ENCODE assay signal across 11 mouse cellular contexts in the genomic region with DNA sequence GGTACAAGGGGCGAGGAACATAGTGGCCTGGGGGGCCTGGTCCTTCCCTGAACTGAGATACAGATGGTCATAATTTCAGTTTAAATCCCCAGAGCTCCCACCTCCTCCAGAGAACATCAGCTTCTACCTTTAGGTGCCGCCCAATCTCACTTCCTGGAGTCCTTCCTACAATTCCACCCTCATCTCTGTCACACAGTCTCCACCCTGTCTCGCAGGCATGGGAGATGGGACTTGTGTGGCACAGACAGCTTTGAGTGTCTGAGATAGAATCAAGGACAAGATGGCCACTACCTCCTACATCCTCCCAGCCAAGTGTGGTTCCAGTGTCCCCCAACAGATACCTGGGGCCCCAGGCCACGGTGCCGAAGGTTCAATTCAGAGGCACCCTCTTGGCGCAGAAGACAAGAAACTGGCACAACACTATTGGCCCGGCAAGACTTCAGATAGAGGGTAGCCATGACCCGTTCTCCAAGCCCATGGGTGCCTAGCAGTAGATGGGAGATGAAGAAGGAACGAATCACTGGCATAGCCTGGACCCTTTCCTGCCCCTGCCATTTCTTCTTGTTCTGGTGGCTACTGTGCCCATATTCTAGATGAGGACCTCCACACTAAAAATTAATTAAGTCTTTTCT. TPM values are rescaled to one million over a fixed set of nuclear protein-coding genes. Genes with fewer than 3 reads are reported as not detected.
DNase-seq lines count a peak whose midpoint lies in the region; ATAC-seq and TF ChIP-seq lines count a peak whose summit lies in the region.
"Had no signal": no experiment of that assay in that cellular context is flagged by ENCODE, and none has a peak within 500 bp of the region (broad histone marks: within the 10 kb centered on the region; RNA-seq: fewer than 3 reads in every experiment).

No protein-coding gene starts in this region.

- H3K9ac ChIP-seq in hindbrain, postnatal 0 days (replicated peaks; ENCODE audit: low read length) = no peak overlapping the region
- no peak overlapping the region; the same call in 1 of the 2 replicates for H3K9ac ChIP-seq in MEL (ENCODE audit: control insufficient read depth, low read depth, low read length, poor library complexity, severe bottlenecking)
- H3K9ac ChIP-seq in liver, embryonic 13.5 days = no peak overlapping the region

- TF ChIP-seq EP300 in MEL (IDR thresholded peaks at IDR 0.05; ENCODE audit: low read depth in 1 of 2, low read length in 2 of 2) = no peak

- TF ChIP-seq POLR2A in MEL (IDR thresholded peaks at IDR 0.05; ENCODE audit: control insufficient read depth in 1 of 2, insufficient read depth in 1 of 2, low read depth in 1 of 2, low read length in 2 of 2, poor library complexity in 1 of 2) = 0 out of 4 replicates have a peak, but pooled peaks of 1 of the 2 experiments have one; percentile 0
- no peak for TF ChIP-seq POLR2A in thymus, adult 2 months (IDR thresholded peaks at IDR 0.05; ENCODE audit: control insufficient read depth, extremely low read depth, insufficient read depth, low read length, poor library complexity)

- no peaks in the 10 kb centered on the region for H3K79me2 ChIP-seq in MEL (ENCODE audit: control insufficient read depth, insufficient read depth, low read length, poor library complexity)

- peak overlapping the region; percentile 40 for H3K4me3 ChIP-seq in hindbrain, embryonic 10.5 days
- H3K4me3 ChIP-seq in hindbrain, postnatal 0 days (ENCODE audit: low read length) = no peak overlapping the region
- H3K4me3 ChIP-seq in E14TG2a.4 (replicated peaks; ENCODE audit: low read length) (peak overlapping the region; percentile 62), MEL (ENCODE audit: control insufficient read depth in 1 of 2, insufficient read depth in 1 of 2, low read depth in 2 of 2, low read length in 2 of 2) (no peak overlapping the region)
- no peak overlapping the region for H3K4me3 ChIP-seq in liver, embryonic 13.5 days (replicated peaks)
- H3K4me3 ChIP-seq in thymus, adult 2 months (ENCODE audit: control insufficient read depth, insufficient read depth, low read length) = no peak overlapping the region

- no peak for ATAC-seq in hindbrain, postnatal 0 days
- no peak for ATAC-seq in liver, embryonic 13.5 days (ENCODE audit: low read depth)
- ATAC-seq: activated CD4-positive, CD25-positive, alpha-beta regulatory T cell, adult 4 months had no signal

- no peak overlapping the region for H3K4me2 ChIP-seq in hindbrain, postnatal 0 days (ENCODE audit: low read depth, low read length)
- H3K4me2 ChIP-seq in liver, embryonic 13.5 days = peak overlapping the region; percentile 51; the same call in 1 of the 2 replicates

- peaks cover 67% of the 10 kb centered on the region for H3K4me1 ChIP-seq in hindbrain, embryonic 10.5 days (replicated peaks)
- peaks cover 16% of the 10 kb centered on the region; the same call in 1 of the 2 replicates for H3K4me1 ChIP-seq in hindbrain, postnatal 0 days (ENCODE audit: insufficient read depth, low read length)
- H3K4me1 ChIP-seq in E14TG2a.4 (replicated peaks; ENCODE audit: low read depth, low read length) (peaks cover 56% of the 10 kb centered on the region), MEL (ENCODE audit: control insufficient read depth in 1 of 2, insufficient read depth in 2 of 2, low read length in 2 of 2) (peaks cover 6 to 26% of the 10 kb centered on the region in 2 experiments)
- peaks cover 48% of the 10 kb centered on the region for H3K4me1 ChIP-seq in liver, embryonic 13.5 days (replicated peaks)
- H3K4me1 ChIP-seq in thymus, adult 2 months (replicated peaks; ENCODE audit: control insufficient read depth, insufficient read depth, low read length) = peaks cover 10% of the 10 kb centered on the region

- H3K27me3 ChIP-seq in hindbrain, embryonic 10.5 days (ENCODE audit: insufficient read depth, poor library complexity, severe bottlenecking) = peaks cover 50% of the 10 kb centered on the region
- H3K27me3 ChIP-seq in hindbrain, postnatal 0 days (ENCODE audit: insufficient read depth, low read length) = no peaks in the 10 kb centered on the region
- H3K27me3 ChIP-seq in E14TG2a.4 (ENCODE audit: insufficient read depth, low read length) (peaks cover 49% of the 10 kb centered on the region), MEL (ENCODE audit: control insufficient read depth in 1 of 2, insufficient read depth in 2 of 2, low read length in 2 of 2) (peaks cover 0 to 3% of the 10 kb centered on the region in 2 experiments; a peak in 1 of 4 replicates)
- peaks cover 48% of the 10 kb centered on the region for H3K27me3 ChIP-seq in liver, embryonic 13.5 days
- peaks cover 7% of the 10 kb centered on the region; the same call in 1 of the 2 replicates for H3K27me3 ChIP-seq in thymus, adult 2 months (ENCODE audit: control insufficient read depth, insufficient read depth, low read length)

- no peaks in the 10 kb centered on the region for H3K9me3 ChIP-seq in hindbrain, embryonic 10.5 days
- H3K9me3 ChIP-seq in hindbrain, postnatal 0 days (ENCODE audit: low read length) = no peaks in the 10 kb centered on the region
- H3K9me3 ChIP-seq in E14TG2a.4 (ENCODE audit: low read length) (no peaks in the 10 kb centered on the region), MEL (replicated peaks; ENCODE audit: insufficient read depth, low read length) (no peaks in the 10 kb centered on the region)
- H3K9me3 ChIP-seq in liver, embryonic 13.5 days (replicated peaks) = no peaks in the 10 kb centered on the region

- H3K36me3 ChIP-seq in hindbrain, embryonic 10.5 days = no peaks in the 10 kb centered on the region
- H3K36me3 ChIP-seq in hindbrain, postnatal 0 days (ENCODE audit: insufficient read depth, low read length) = no peaks in the 10 kb centered on the region
- H3K36me3 ChIP-seq in E14TG2a.4 (ENCODE audit: insufficient read depth, low read length) (no peaks in the 10 kb centered on the region), MEL (ENCODE audit: control insufficient read depth in 1 of 2, insufficient read depth in 2 of 2, low read length in 2 of 2) (peaks cover 0 to 8% of the 10 kb centered on the region in 2 experiments; a peak in 2 of 4 replicates)
- no peaks in the 10 kb centered on the region for H3K36me3 ChIP-seq in liver, embryonic 13.5 days
- no peaks in the 10 kb centered on the region for H3K36me3 ChIP-seq in thymus, adult 2 months (ENCODE audit: control insufficient read depth, insufficient read depth, low read length)

- peak overlapping the region; percentile 88 for H3K27ac ChIP-seq in hindbrain, embryonic 10.5 days
- H3K27ac ChIP-seq in hindbrain, postnatal 0 days = no peak overlapping the region
- H3K27ac ChIP-seq in MEL (ENCODE audit: control insufficient read depth, low read depth, low read length) = no peak overlapping the region
- no peak overlapping the region for H3K27ac ChIP-seq in liver, embryonic 13.5 days
- H3K27ac ChIP-seq in thymus, adult 2 months (ENCODE audit: control insufficient read depth, insufficient read depth, low read length) = no peak overlapping the region
- H3K27ac ChIP-seq: macrophage had no signal

- WGBS in hindbrain, embryonic 10.5 days = 60% methylated on average over 9 of the region's 9 CpGs
- 68% methylated on average over 9 of the region's 9 CpGs for WGBS in hindbrain, postnatal 0 days
- 54% methylated on average over 9 of the region's 9 CpGs for WGBS in liver, embryonic 13.5 days (ENCODE audit: insufficient replicate concordance)
- WGBS in thymus, adult 2 months = 92% methylated on average over 9 of the region's 9 CpGs

- no peak for DNase-seq in hindbrain, embryonic 10.5 days (ENCODE audit: low spot score)
- no peak for DNase-seq in hindbrain, postnatal 0 days (ENCODE audit: low spot score)
- no peak for DNase-seq in MEL (ENCODE audit: low read depth, low spot score)
- DNase-seq in liver, embryonic 13.5 days = no peak
- DNase-seq in embryo, embryonic 11 days = no peak
- DNase-seq in thymus, adult 2 months = no peak
- DNase-seq: right cerebral cortex, postnatal 25 days had no signal

- TF ChIP-seq CTCF in hindbrain, postnatal 0 days (IDR thresholded peaks at IDR 0.05; ENCODE audit: low read depth) = no peak
- TF ChIP-seq CTCF in E14TG2a.4 (conservative IDR thresholded peaks at IDR 0.05; ENCODE audit: low read length) (no peak), MEL (IDR thresholded peaks at IDR 0.05 in 2 of 3, conservative IDR thresholded peaks at IDR 0.05 in 1 of 3; ENCODE audit: control insufficient read depth in 1 of 3, insufficient read depth in 1 of 3, low read depth in 2 of 3, low read length in 3 of 3, poor library complexity in 1 of 3, severe bottlenecking in 1 of 3) (no peak)
- no peak for TF ChIP-seq CTCF in thymus, adult 2 months (IDR thresholded peaks at IDR 0.05; ENCODE audit: borderline replicate concordance, control insufficient read depth, extremely low read depth, insufficient read depth, low read length, poor library complexity)

- TF ChIP-seq RAD21 in MEL (IDR thresholded peaks at IDR 0.05; ENCODE audit: low read depth, low read length) = no peak

RNA-seq across cellular contexts. Expression of gene Lrrc74b, which starts 1.5 kb away (rescaled TPM):
- 0.55 and 1.1 TPM in 2 replicates for polyA plus RNA-seq in hindbrain, embryonic 10.5 days (2016; fragmentation: Nextera tagmentation; extraction: Ambion mirVana)
- total RNA-seq in hindbrain, postnatal 0 days (2014; rRNA removed) = 2.3 and 2.4 TPM in 2 replicates
- 2.0 and 2.1 TPM in 2 replicates for polyA plus RNA-seq in hindbrain, postnatal 0 days (2015; fragmentation: Nextera tagmentation; extraction: Ambion mirVana)
- 0.12 TPM in 1 of 2 replicates, not detected in the other for total RNA-seq in MEL (2012; rRNA removed)
- polyA plus RNA-seq in MEL (2012; ENCODE audit: insufficient read depth in 1 of 2, insufficient read length in 2 of 2, low read depth in 1 of 2, low replicate concordance in 2 of 2, missing spikeins in 1 of 2) = under 1 TPM in 1 of 2 experiments, not detected in 1; 0.10 TPM
- polyA plus RNA-seq in liver, embryonic 13.5 days (2015; fragmentation: Nextera tagmentation; extraction: Ambion mirVana) = not detected in 2 replicates
- polyA plus RNA-seq in thymus, adult 2 months (2012; rRNA removed) = 0.10 and 0.11 TPM in 2 replicates
- total RNA-seq: granulocyte monocyte progenitor cell, adult 5-6 weeks had no signal
- polyA plus RNA-seq: activated CD4-positive, CD25-positive, alpha-beta regulatory T cell, adult 4 months; macrophage had no signal

RNA-seq across cellular contexts. Expression of gene P2rx6, which starts 2.2 kb away (rescaled TPM):
- polyA plus RNA-seq in hindbrain, embryonic 10.5 days (2016; fragmentation: Nextera tagmentation; extraction: Ambion mirVana) = 1.1 and 1.2 TPM in 2 replicates
- 3.4 and 5.1 TPM in 2 replicates for total RNA-seq in hindbrain, postnatal 0 days (2014; rRNA removed)
- 2.3 and 3.0 TPM in 2 replicates for polyA plus RNA-seq in hindbrain, postnatal 0 days (2015; fragmentation: Nextera tagmentation; extraction: Ambion mirVana)
- total RNA-seq in MEL (2012; rRNA removed) = 0.04 TPM in 1 of 2 replicates, not detected in the other
- under 1 TPM in 1 of 2 experiments, not detected in 1; 0.38 TPM for polyA plus RNA-seq in MEL (2012; ENCODE audit: insufficient read depth in 1 of 2, insufficient read length in 2 of 2, low read depth in 1 of 2, low replicate concordance in 2 of 2, missing spikeins in 1 of 2)
- 0.09 TPM in 1 of 2 replicates, not detected in the other for polyA plus RNA-seq in liver, embryonic 13.5 days (2015; fragmentation: Nextera tagmentation; extraction: Ambion mirVana)
- 1.6 and 1.8 TPM in 2 replicates for polyA plus RNA-seq in thymus, adult 2 months (2012; rRNA removed)
- total RNA-seq: granulocyte monocyte progenitor cell, adult 5-6 weeks had no signal
- polyA plus RNA-seq: activated CD4-positive, CD25-positive, alpha-beta regulatory T cell, adult 4 months had no signal

RNA-seq across cellular contexts. Expression of gene Slc7a4, which starts 23.5 kb away (rescaled TPM):
- 2.5 and 3.1 TPM in 2 replicates for polyA plus RNA-seq in hindbrain, embryonic 10.5 days (2016; fragmentation: Nextera tagmentation; extraction: Ambion mirVana)
- total RNA-seq in hindbrain, postnatal 0 days (2014; rRNA removed) = 74.6 and 78.7 TPM in 2 replicates
- 42.5 and 42.8 TPM in 2 replicates for polyA plus RNA-seq in hindbrain, postnatal 0 days (2015; fragmentation: Nextera tagmentation; extraction: Ambion mirVana)
- 15.4 and 23.1 TPM in 2 replicates for total RNA-seq in MEL (2012; rRNA removed)
- 10 to 100 TPM in 1 of 2 experiments, not detected in 1; 23.6 TPM for polyA plus RNA-seq in MEL (2012; ENCODE audit: insufficient read depth in 1 of 2, insufficient read length in 2 of 2, low read depth in 1 of 2, low replicate concordance in 2 of 2, missing spikeins in 1 of 2)
- polyA plus RNA-seq in liver, embryonic 13.5 days (2015; fragmentation: Nextera tagmentation; extraction: Ambion mirVana) = 1.3 and 1.8 TPM in 2 replicates
- polyA plus RNA-seq in thymus, adult 2 months (2012; rRNA removed) = 5.0 and 6.5 TPM in 2 replicates

RNA-seq across cellular contexts. Expression of gene Thap7, which starts 28.6 kb away (rescaled TPM):
- polyA plus RNA-seq in hindbrain, embryonic 10.5 days (2016; fragmentation: Nextera tagmentation; extraction: Ambion mirVana) = 49.6 and 59.1 TPM in 2 replicates
- total RNA-seq in hindbrain, postnatal 0 days (2014; rRNA removed) = 61.0 and 66.8 TPM in 2 replicates
- polyA plus RNA-seq in hindbrain, postnatal 0 days (2015; fragmentation: Nextera tagmentation; extraction: Ambion mirVana) = 57.5 and 59.5 TPM in 2 replicates
- total RNA-seq in MEL (2012; rRNA removed) = 53.6 and 65.5 TPM in 2 replicates
- 10 to 100 TPM in 1 of 2 experiments, not detected in 1; 65.4 TPM for polyA plus RNA-seq in MEL (2012; ENCODE audit: insufficient read depth in 1 of 2, insufficient read length in 2 of 2, low read depth in 1 of 2, low replicate concordance in 2 of 2, missing spikeins in 1 of 2)
- 30.1 and 32.0 TPM in 2 replicates for polyA plus RNA-seq in liver, embryonic 13.5 days (2015; fragmentation: Nextera tagmentation; extraction: Ambion mirVana)
- 139 and 141 TPM in 2 replicates for polyA plus RNA-seq in thymus, adult 2 months (2012; rRNA removed)

RNA-seq across cellular contexts. Expression of gene Lztr1, which starts 51.0 kb away (rescaled TPM):
- 91.1 and 105 TPM in 2 replicates for polyA plus RNA-seq in hindbrain, embryonic 10.5 days (2016; fragmentation: Nextera tagmentation; extraction: Ambion mirVana)
- 191 and 279 TPM in 2 replicates for total RNA-seq in hindbrain, postnatal 0 days (2014; rRNA removed)
- 82.2 and 89.8 TPM in 2 replicates for polyA plus RNA-seq in hindbrain, postnatal 0 days (2015; fragmentation: Nextera tagmentation; extraction: Ambion mirVana)
- total RNA-seq in MEL (2012; rRNA removed) = 39.5 and 45.1 TPM in 2 replicates
- polyA plus RNA-seq in MEL (2012; ENCODE audit: insufficient read depth in 1 of 2, insufficient read length in 2 of 2, low read depth in 1 of 2, low replicate concordance in 2 of 2, missing spikeins in 1 of 2) = 10 to 100 TPM in 1 of 2 experiments, not detected in 1; 83.2 TPM
- polyA plus RNA-seq in liver, embryonic 13.5 days (2015; fragmentation: Nextera tagmentation; extraction: Ambion mirVana) = 22.6 and 24.0 TPM in 2 replicates
- polyA plus RNA-seq in thymus, adult 2 months (2012; rRNA removed) = 291 and 303 TPM in 2 replicates

Comparison
In these comparisons a context has a peak if more than half of its experiments do, and no peak if none do; other contexts are left out.
1. H3K4me3 ChIP-seq: peak in hindbrain, embryonic 10.5 days (single experiment) and E14TG2a.4 (single experiment); none in hindbrain, postnatal 0 days (single experiment), MEL (0 of 2), liver, embryonic 13.5 days (single experiment) and thymus, adult 2 months (single experiment).